Mouse (Mus musculus) hindbrain, embryonic 14.5 days (tissue): ENCODE measurements at regions not wholly inside any gene's neighbourhood (a gene's known extent, or its start where the extent isn't known, plus 50 kb on each side); places are given as distances from the start of the nearest gene placed in this dataset.
A peak's percentile ranks its signal among the peaks of the same experiment; 100 is the strongest.

Experiments
- ATAC-seq: fragments of 200-750 bp; cut with Nextera tagmentation; 2 replicates; pipeline ENCODE4 v1.8.0; 2017; ENCODE audit warnings: moderate number of reproducible peaks, mild to moderate bottlenecking, moderate TSS enrichment, moderate library complexity; ENCODE audit not compliant: low FRiP score
- DNase-seq: peaks from one replicate; pipeline ENCODE4 v3.0.0-alpha.2; 2015; ENCODE audit warnings: low spot score
- H3K27ac ChIP-seq: fragments of 300-500 bp; sonication (generic); 2 replicates; pipeline ENCODE4 v1.5.1; 2014; ENCODE audit warnings: mild to moderate bottlenecking, moderate library complexity
- H3K27me3 ChIP-seq: fragments of 300-500 bp; sonication (generic); 2 replicates; pipeline ENCODE4 v1.6.1; 2014; ENCODE audit warnings: mild to moderate bottlenecking, low read length, mixed read lengths; ENCODE audit not compliant: control insufficient read depth, insufficient read depth
- H3K36me3 ChIP-seq: fragments of 300-500 bp; sonication (generic); replicated peaks from 2 replicates; pipeline ENCODE4 v1.6.1; 2014; ENCODE audit not compliant: control insufficient read depth, insufficient read depth
- H3K4me1 ChIP-seq: fragments of 300-500 bp; sonication (generic); replicated peaks from 2 replicates; pipeline ENCODE4 v1.6.1; 2014; ENCODE audit warnings: antibody characterized with exemption, low read length, mixed read lengths; ENCODE audit not compliant: control insufficient read depth, insufficient read depth
- H3K4me2 ChIP-seq: fragments of 300-500 bp; sonication (generic); replicated peaks from 2 replicates; pipeline ENCODE4 v1.6.1; 2014; ENCODE audit warnings: mild to moderate bottlenecking, moderate library complexity
- H3K4me3 ChIP-seq: fragments of 300-500 bp; sonication (generic); replicated peaks from 2 replicates; pipeline ENCODE4 v1.5.1; 2014; ENCODE audit warnings: mild to moderate bottlenecking, low read length
- H3K9ac ChIP-seq: fragments of 300-500 bp; sonication (generic); 2 replicates; pipeline ENCODE4 v1.6.1; 2014
- H3K9me3 ChIP-seq: fragments of 300-500 bp; sonication (generic); 2 replicates; pipeline ENCODE4 v1.6.1; 2016; ENCODE audit warnings: low read length; ENCODE audit not compliant: control insufficient read depth
- WGBS: fragments of 180-500 bp; shearing (Covaris S2); extraction: QIAGEN DNeasy Blood & Tissue Kit; methylation state at CpG from one replicate; pipeline ENCODE4 v1.1.7; 2014; 5-methylcytosine and 5-hydroxymethylcytosine counted together

- Histone ChIP-seq H3K9me3 (no peaks in the 10 kb centered on the region), H3K9ac (no peak overlapping the region), H3K27me3 (no peaks in the 10 kb centered on the region), H3K27ac (no peak overlapping the region), H3K36me3 (no peaks in the 10 kb centered on the region), H3K4me2 (no peak overlapping the region), H3K4me3 (no peak overlapping the region), H3K4me1 (no peaks in the 10 kb centered on the region)
- 88% methylated on average over 6 of the region's 6 CpGs for WGBS
- no peak for DNase-seq
- no peak for ATAC-seq
Measured at GRCm38 (mm10) chr13:112073519-112074406, 214.5 kb upstream of the Ankrd55 start.

- Histone ChIP-seq H3K36me3 (no peaks in the 10 kb centered on the region), H3K4me1 (no peaks in the 10 kb centered on the region), H3K9me3 (no peaks in the 10 kb centered on the region), H3K4me3 (no peak overlapping the region), H3K27ac (no peak overlapping the region), H3K9ac (no peak overlapping the region), H3K27me3 (no peaks in the 10 kb centered on the region), H3K4me2 (no peak overlapping the region)
- DNase-seq = no peak
- 55% methylated on average over 5 of the region's 5 CpGs for WGBS
- no peak for ATAC-seq
Measured at GRCm38 (mm10) chr13:112075847-112076479, 212.3 kb upstream of the Ankrd55 start.

GRCm38 (mm10) chr13:112078088-112078487, 210.2 kb upstream of the Ankrd55 start:
- Histone ChIP-seq H3K27me3 (no peaks in the 10 kb centered on the region), H3K27ac (no peak overlapping the region), H3K4me2 (no peak overlapping the region), H3K9me3 (peaks cover 3% of the 10 kb centered on the region; the same call in 1 of the 2 replicates), H3K4me1 (no peaks in the 10 kb centered on the region), H3K36me3 (no peaks in the 10 kb centered on the region), H3K4me3 (no peak overlapping the region), H3K9ac (no peak overlapping the region)
- WGBS = 86% methylated on average over 5 of the region's 5 CpGs
- no peak for ATAC-seq
- no peak for DNase-seq

GRCm38 (mm10) chr13:112081935-112082334, 206.3 kb upstream of the Ankrd55 start:
- WGBS = 87% methylated on average over 3 of the region's 3 CpGs
- H3K9me3 ChIP-seq = peaks cover 3% of the 10 kb centered on the region; the same call in 1 of the 2 replicates
- ATAC-seq = no peak

DNA sequence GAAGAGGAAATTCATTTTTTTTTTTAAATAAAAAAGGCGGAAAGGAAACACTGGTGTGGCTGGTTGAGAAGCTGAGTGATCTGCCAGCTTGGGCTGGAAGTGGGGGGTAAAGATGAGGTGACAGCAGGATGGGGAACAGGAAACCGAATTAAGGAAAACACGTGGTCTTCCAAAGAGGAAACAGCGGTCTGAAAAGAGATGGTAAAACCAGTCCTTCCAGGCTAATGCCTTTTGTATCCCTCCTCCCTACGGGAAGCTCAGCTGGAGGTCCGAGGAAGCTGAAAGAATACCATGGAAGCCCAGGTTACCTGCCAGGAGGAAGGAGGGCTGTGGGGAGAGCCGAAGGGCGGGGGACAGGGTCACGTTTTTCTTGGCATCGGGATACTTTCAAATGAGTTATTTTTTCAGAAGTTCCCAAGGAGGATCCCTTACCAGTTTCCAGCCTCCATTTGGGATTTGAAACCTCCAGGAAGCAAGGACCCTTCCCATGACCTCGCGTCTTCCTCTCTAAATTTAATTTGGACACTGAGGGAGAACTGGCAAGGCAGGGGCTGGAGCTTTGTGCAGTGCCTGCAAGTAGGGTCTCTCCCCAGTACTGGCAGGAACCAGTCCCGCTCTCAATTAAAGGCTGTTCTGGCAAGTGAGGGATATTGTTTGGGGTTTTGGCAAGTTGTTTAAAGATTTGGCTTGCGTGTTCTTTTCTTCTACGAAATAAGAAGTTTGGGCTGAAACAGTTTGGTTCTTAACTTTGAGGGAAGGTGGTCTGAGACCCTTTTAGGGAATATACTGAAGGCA, 203.6 kb upstream of the Ankrd55 start:
- H3K4me2 ChIP-seq = no peak overlapping the region
- no peak for DNase-seq
- 0 out of 2 replicates have a peak overlapping the region, but pooled peaks have one; percentile 14 for H3K27ac ChIP-seq
- ATAC-seq = no peak
- no peaks in the 10 kb centered on the region for H3K27me3 ChIP-seq
- H3K9ac ChIP-seq = no peak overlapping the region
- H3K9me3 ChIP-seq = peaks cover 3% of the 10 kb centered on the region; the same call in 1 of the 2 replicates
- no peak overlapping the region for H3K4me3 ChIP-seq
- no peaks in the 10 kb centered on the region for H3K4me1 ChIP-seq
- 63% methylated on average over 15 of the region's 15 CpGs for WGBS
- H3K36me3 ChIP-seq = no peaks in the 10 kb centered on the region

More at GRCm38 (mm10) chr13:112081935-112082334, 206.3 kb upstream of the Ankrd55 start:
- H3K27ac ChIP-seq = no peak overlapping the region
- no peak overlapping the region for H3K9ac ChIP-seq
- no peak overlapping the region for H3K4me3 ChIP-seq
- no peaks in the 10 kb centered on the region for H3K27me3 ChIP-seq
- H3K4me2 ChIP-seq = no peak overlapping the region
- DNase-seq = no peak
- H3K4me1 ChIP-seq = no peaks in the 10 kb centered on the region
- H3K36me3 ChIP-seq = no peaks in the 10 kb centered on the region

DNA sequence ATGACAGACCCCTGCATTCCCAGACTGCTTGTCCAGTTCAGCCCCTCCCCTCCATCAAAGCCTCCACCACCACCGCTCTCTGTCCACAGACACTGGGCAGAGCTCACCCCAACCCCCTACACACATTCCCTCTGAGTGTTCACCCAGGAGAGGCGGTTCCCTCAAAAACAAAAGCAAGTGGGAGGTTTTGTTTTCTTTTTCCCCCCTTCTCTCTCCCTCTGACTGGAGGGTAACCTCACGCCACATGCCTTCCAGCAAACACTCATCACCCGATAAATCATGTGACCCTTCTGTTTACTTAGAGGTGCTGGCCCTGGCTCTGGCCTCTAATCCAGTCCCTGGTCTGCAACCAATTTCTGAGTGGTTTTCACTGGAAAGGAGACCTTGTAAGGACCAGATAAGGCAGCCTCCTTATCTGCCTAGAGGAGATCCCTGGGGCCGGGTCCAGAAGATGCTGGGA, 199.9 kb upstream of the Ankrd55 start:
- Histone ChIP-seq H3K4me1 (no peaks in the 10 kb centered on the region), H3K9ac (no peak overlapping the region), H3K4me2 (no peak overlapping the region), H3K27me3 (no peaks in the 10 kb centered on the region), H3K36me3 (no peaks in the 10 kb centered on the region), H3K27ac (no peak overlapping the region), H3K4me3 (no peak overlapping the region), H3K9me3 (no peaks in the 10 kb centered on the region)
- DNase-seq (no peak), ATAC-seq (no peak; the same call in 1 of the 2 replicates)
- WGBS = 23% methylated on average over 5 of the region's 5 CpGs

GRCm38 (mm10) chr13:112090737-112091136, 197.5 kb upstream of the Ankrd55 start:
- DNase-seq (no peak), ATAC-seq (no peak)
- Histone ChIP-seq H3K36me3 (no peaks in the 10 kb centered on the region), H3K4me2 (no peak overlapping the region), H3K9me3 (no peaks in the 10 kb centered on the region), H3K4me1 (no peaks in the 10 kb centered on the region), H3K27ac (no peak overlapping the region), H3K9ac (no peak overlapping the region), H3K4me3 (no peak overlapping the region), H3K27me3 (no peaks in the 10 kb centered on the region)
- 73% methylated on average over 8 of the region's 8 CpGs for WGBS

DNA sequence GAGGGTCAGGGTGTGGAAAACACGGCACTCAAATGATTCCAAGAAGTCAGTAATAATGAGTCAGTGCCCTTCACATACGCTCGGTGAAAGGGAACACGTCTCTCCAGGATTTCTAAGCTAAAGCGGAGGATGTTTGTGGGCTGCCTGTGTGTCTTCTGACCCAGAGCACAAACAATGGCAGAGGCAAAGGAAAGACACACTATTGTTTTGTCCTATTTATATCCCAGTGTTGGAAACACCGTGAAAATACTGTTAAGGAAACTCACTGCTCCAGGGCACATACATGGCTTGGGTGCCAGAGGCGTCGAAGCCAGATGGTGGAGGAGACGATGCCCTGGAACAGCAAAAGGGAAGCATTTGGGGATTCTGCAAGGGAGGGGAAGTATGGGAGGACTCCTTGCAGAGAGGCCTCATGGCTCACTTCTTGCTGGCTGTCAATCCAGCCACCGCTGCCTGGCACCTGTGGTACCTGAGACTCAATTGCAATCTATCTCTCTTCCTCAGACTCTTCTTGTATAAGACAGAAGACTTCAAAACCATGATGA, 192.6 kb upstream of the Ankrd55 start:
- DNase-seq = no peak

More for the DNA sequence above, 192.6 kb upstream of the Ankrd55 start:
- Histone ChIP-seq H3K9me3 (no peaks in the 10 kb centered on the region), H3K4me3 (no peak overlapping the region), H3K36me3 (no peaks in the 10 kb centered on the region), H3K9ac (no peak overlapping the region), H3K4me1 (peaks cover 5% of the 10 kb centered on the region), H3K27ac (no peak overlapping the region), H3K4me2 (no peak overlapping the region), H3K27me3 (no peaks in the 10 kb centered on the region)
- WGBS = 78% methylated on average over 10 of the region's 10 CpGs
- no peak for ATAC-seq
